Comparison of ENCODE assay signal across 10 mouse cellular contexts in genomic region chr8:124182224-124182623, GRCm38 (mm10). TPM values are rescaled to one million over a fixed set of nuclear protein-coding genes. Genes with fewer than 3 reads are reported as not detected.
DNase-seq lines count a peak whose midpoint lies in the region; ATAC-seq and TF ChIP-seq lines count a peak whose summit lies in the region.
"Had no signal": no experiment of that assay in that cellular context is flagged by ENCODE, and none has a peak within 500 bp of the region (broad histone marks: within the 10 kb centered on the region; RNA-seq: fewer than 3 reads in every experiment).

No protein-coding gene starts in this region.

- intact Hi-C loops in heart, adult 2 months (cut with DNase I), result no loop called here

- H3K36me3 ChIP-seq in hindbrain, postnatal 0 days (ENCODE audit: insufficient read depth, low read length), result no peaks in the 10 kb centered on the region
- H3K36me3 ChIP-seq in hindbrain, embryonic 11.5 days (ENCODE audit: control insufficient read depth, insufficient read depth, low read length), result no peaks in the 10 kb centered on the region
- no peaks in the 10 kb centered on the region for H3K36me3 ChIP-seq in heart, adult 2 months (ENCODE audit: control insufficient read depth, insufficient read depth, low read length)
- H3K36me3 ChIP-seq: embryonic facial prominence, embryonic 13.5 days; liver, embryonic 13.5 days had no signal

- peak; percentile 51 for DNase-seq in hindbrain, postnatal 0 days (ENCODE audit: low spot score)
- no peak for DNase-seq in hindbrain, embryonic 11.5 days (ENCODE audit: low spot score)
- DNase-seq in NIH3T3 (ENCODE audit: low read depth), result peak; percentile 87
- DNase-seq in heart, adult 2 months, result peak; percentile 45 to 68
- peak; percentile 58 for DNase-seq in lung, adult 2 months
- DNase-seq in thymus, postnatal 36 days, result no peak
- DNase-seq in cerebellum, adult 18-20 months, result no peak
- DNase-seq in cerebellum, adult 9-11 months, result no peak
- DNase-seq: liver, embryonic 13.5 days had no signal

- no peaks in the 10 kb centered on the region for H3K9me3 ChIP-seq in hindbrain, postnatal 0 days (ENCODE audit: low read length)
- no peaks in the 10 kb centered on the region for H3K9me3 ChIP-seq in hindbrain, embryonic 11.5 days (ENCODE audit: control insufficient read depth, low read length)
- H3K9me3 ChIP-seq: embryonic facial prominence, embryonic 13.5 days; liver, embryonic 13.5 days had no signal

- 37% methylated on average over 13 of the region's 13 CpGs for WGBS in hindbrain, postnatal 0 days
- 77% methylated on average over 13 of the region's 13 CpGs for WGBS in hindbrain, embryonic 11.5 days
- WGBS in heart, adult 2 months, result 47% methylated on average over 13 of the region's 13 CpGs
- 35% methylated on average over 13 of the region's 13 CpGs for WGBS in lung, adult 2 months

- H3K79me2 ChIP-seq in heart, adult 2 months (replicated peaks; ENCODE audit: control insufficient read depth, insufficient read depth, low read length), result no peaks in the 10 kb centered on the region

- peak; percentile 83 for ATAC-seq in hindbrain, postnatal 0 days
- ATAC-seq in hindbrain, embryonic 11.5 days (ENCODE audit: low FRiP score), result no peak

- TF ChIP-seq POLR2A in heart, adult 2 months (IDR thresholded peaks at IDR 0.05; ENCODE audit: insufficient read depth, low read depth, low read length), result 0 out of 2 replicates have a peak, but pooled peaks have one; percentile 13
- TF ChIP-seq POLR2A in lung, adult 2 months (IDR thresholded peaks at IDR 0.05; ENCODE audit: borderline replicate concordance, extremely low read depth, low read depth, low read length), result no peak

- no peak overlapping the region for H3K4me2 ChIP-seq in hindbrain, postnatal 0 days (ENCODE audit: low read depth, low read length)
- H3K4me2 ChIP-seq in hindbrain, embryonic 11.5 days (replicated peaks; ENCODE audit: low read depth, low read length), result no peak overlapping the region
- H3K4me2 ChIP-seq: embryonic facial prominence, embryonic 13.5 days; liver, embryonic 13.5 days had no signal

- no peak overlapping the region for H3K4me3 ChIP-seq in hindbrain, postnatal 0 days (ENCODE audit: low read length)
- H3K4me3 ChIP-seq in hindbrain, embryonic 11.5 days (ENCODE audit: low read depth, low read length), result no peak overlapping the region
- no peak overlapping the region for H3K4me3 ChIP-seq in heart, adult 2 months
- no peak overlapping the region for H3K4me3 ChIP-seq in lung, adult 2 months (replicated peaks; ENCODE audit: extremely low read depth, low read depth, low read length)
- H3K4me3 ChIP-seq: embryonic facial prominence, embryonic 13.5 days; liver, embryonic 13.5 days had no signal

- TF ChIP-seq EP300 in heart, adult 2 months (IDR thresholded peaks at IDR 0.05; ENCODE audit: insufficient read depth, low read depth, low read length), result peak; percentile 95

- no peak overlapping the region for H3K27ac ChIP-seq in hindbrain, postnatal 0 days
- no peak overlapping the region for H3K27ac ChIP-seq in hindbrain, embryonic 11.5 days (ENCODE audit: low read depth, low read length)
- peak overlapping the region; percentile 26; the same call in 1 of the 2 replicates for H3K27ac ChIP-seq in heart, adult 2 months
- H3K27ac ChIP-seq: embryonic facial prominence, embryonic 13.5 days; liver, embryonic 13.5 days had no signal

- no peaks in the 10 kb centered on the region for H3K27me3 ChIP-seq in hindbrain, postnatal 0 days (ENCODE audit: insufficient read depth, low read length)
- no peaks in the 10 kb centered on the region for H3K27me3 ChIP-seq in hindbrain, embryonic 11.5 days (ENCODE audit: control insufficient read depth, insufficient read depth, low read length)
- no peaks in the 10 kb centered on the region for H3K27me3 ChIP-seq in heart, adult 2 months (ENCODE audit: control insufficient read depth, insufficient read depth, low read length)
- H3K27me3 ChIP-seq: embryonic facial prominence, embryonic 13.5 days; liver, embryonic 13.5 days had no signal

- H3K9ac ChIP-seq in hindbrain, postnatal 0 days (replicated peaks; ENCODE audit: low read length), result no peak overlapping the region
- H3K9ac ChIP-seq in hindbrain, embryonic 11.5 days (ENCODE audit: low read depth, low read length), result no peak overlapping the region
- H3K9ac ChIP-seq in heart, adult 2 months (ENCODE audit: low read depth, low read length), result no peak overlapping the region
- H3K9ac ChIP-seq: embryonic facial prominence, embryonic 13.5 days; liver, embryonic 13.5 days had no signal

- H3K4me1 ChIP-seq in hindbrain, postnatal 0 days (ENCODE audit: insufficient read depth, low read length), result no peaks in the 10 kb centered on the region
- H3K4me1 ChIP-seq in hindbrain, embryonic 11.5 days (replicated peaks; ENCODE audit: control insufficient read depth, insufficient read depth, low read length), result no peaks in the 10 kb centered on the region
- peaks cover 7% of the 10 kb centered on the region for H3K4me1 ChIP-seq in heart, adult 2 months (ENCODE audit: control insufficient read depth, insufficient read depth, low read length)
- H3K4me1 ChIP-seq in lung, adult 2 months (ENCODE audit: control insufficient read depth, insufficient read depth, low read length), result peaks cover 8% of the 10 kb centered on the region
- H3K4me1 ChIP-seq: liver, embryonic 13.5 days had no signal

- no peak for TF ChIP-seq CTCF in hindbrain, postnatal 0 days (IDR thresholded peaks at IDR 0.05; ENCODE audit: low read depth)
- 0 out of 2 replicates have a peak, but pooled peaks have one; percentile 3 for TF ChIP-seq CTCF in heart, adult 2 months (IDR thresholded peaks at IDR 0.05)
- no peak for TF ChIP-seq CTCF in lung, adult 2 months (IDR thresholded peaks at IDR 0.05; ENCODE audit: insufficient read depth, low read length)

RNA-seq across cellular contexts. Expression of gene Galnt2, which starts 49.0 kb away (rescaled TPM):
- total RNA-seq in hindbrain, postnatal 0 days (2014; rRNA removed), result 36.5 and 77.6 TPM in 2 replicates
- 53.3 and 54.9 TPM in 2 replicates for polyA plus RNA-seq in hindbrain, postnatal 0 days (2015; fragmentation: Nextera tagmentation; extraction: Ambion mirVana)
- 47.0 and 53.5 TPM in 2 replicates for polyA plus RNA-seq in hindbrain, embryonic 11.5 days (2014; fragmentation: Nextera tagmentation; extraction: Ambion mirVana)
- total RNA-seq in heart, adult 2 months (2021), result 10 to 100 TPM; 35.2 to 42.9 TPM
- polyA plus RNA-seq in heart, adult 2 months (2012; rRNA removed), result 3.7 and 8.8 TPM in 2 replicates
- polyA plus RNA-seq in lung, adult 2 months (2012; rRNA removed), result 17.6 and 25.5 TPM in 2 replicates

Comparison
In these comparisons a context has a peak if more than half of its experiments do, and no peak if none do; other contexts are left out.
1. DNase-seq: peak in hindbrain, postnatal 0 days (single experiment), NIH3T3 (single experiment), heart, adult 2 months (2 of 2) and lung, adult 2 months (single experiment); none in hindbrain, embryonic 11.5 days (single experiment), thymus, postnatal 36 days (0 of 2), cerebellum, adult 18-20 months (0 of 2) and cerebellum, adult 9-11 months (single experiment).